Mouse (Mus musculus) thymus, postnatal 10 days (tissue): ENCODE measurements at regions not wholly inside any gene's neighbourhood (a gene's known extent, or its start where the extent isn't known, plus 50 kb on each side); places are given as distances from the start of the nearest gene placed in this dataset.

Experiments
- DNase-seq, 2 experiments: peaks; one replicate each; pipeline ENCODE4 v3.0.0; 2021; ENCODE audit warnings: low spot score in 2 of 2

GRCm38 (mm10) chr6:100046186-100046990, 240.9 kb downstream of the Rybp start:
- DNase-seq, result no peak

- DNase-seq, result no peak
Observed at GRCm38 (mm10) chr6:100045109-100045508, 242.2 kb downstream of the Rybp start.

- no peak for DNase-seq
Observed at GRCm38 (mm10) chr6:100041161-100041560, 246.1 kb downstream of the Rybp start.

- no peak for DNase-seq
Observed at GRCm38 (mm10) chr6:100040459-100040984, 246.8 kb downstream of the Rybp start.

GRCm38 (mm10) chr6:100032701-100033100, 254.6 kb downstream of the Rybp start:
- no peak for DNase-seq

- no peak for DNase-seq
Observed at GRCm38 (mm10) chr6:100030522-100030921, 256.8 kb downstream of the Rybp start.

GRCm38 (mm10) chr6:100030010-100030409, 257.3 kb downstream of the Rybp start:
- DNase-seq, result no peak

GRCm38 (mm10) chr6:100027524-100027923, 259.8 kb downstream of the Rybp start:
- no peak for DNase-seq

GRCm38 (mm10) chr6:100025531-100025951, 261.7 kb downstream of the Rybp start:
- DNase-seq, result no peak

- DNase-seq, result no peak
Observed at GRCm38 (mm10) chr6:100023434-100024095, 263.7 kb downstream of the Rybp start.

- no peak for DNase-seq
Observed at GRCm38 (mm10) chr6:100019016-100019415, 268.3 kb downstream of the Rybp start.

GRCm38 (mm10) chr6:100013949-100014348, 273.3 kb downstream of the Rybp start:
- DNase-seq, result no peak

- DNase-seq, result peak; percentile 9 to 25
Observed at GRCm38 (mm10) chr6:100011520-100012062, 275.7 kb downstream of the Rybp start.

GRCm38 (mm10) chr6:100010954-100011481, 276.3 kb downstream of the Rybp start:
- DNase-seq, result no peak

- DNase-seq, result no peak
Observed at GRCm38 (mm10) chr6:99999711-100000365, 273.6 kb upstream of the Prok2 start.

GRCm38 (mm10) chr6:99995970-99996956, 270.1 kb upstream of the Prok2 start:
- DNase-seq, result no peak

- no peak for DNase-seq
Observed at GRCm38 (mm10) chr6:99994026-99994425, 267.8 kb upstream of the Prok2 start.

- DNase-seq, result no peak
Observed at GRCm38 (mm10) chr6:99991079-99991478, 264.9 kb upstream of the Prok2 start.

GRCm38 (mm10) chr6:99990604-99991003, 264.4 kb upstream of the Prok2 start:
- no peak for DNase-seq

GRCm38 (mm10) chr6:99986449-99986848, 260.3 kb upstream of the Prok2 start:
- no peak for DNase-seq

GRCm38 (mm10) chr6:99985322-99985721, 259.1 kb upstream of the Prok2 start:
- DNase-seq, result no peak
